Mouse (Mus musculus): ENCODE measurements around the gene Tmco1. TPM values are rescaled to one million over a fixed set of nuclear protein-coding genes. Genes with fewer than 3 reads are reported as not detected.

The Tmco1 gene
- polyA plus RNA-seq, 1 experiment from 2014 or later, result 91.5 TPM

DNA sequence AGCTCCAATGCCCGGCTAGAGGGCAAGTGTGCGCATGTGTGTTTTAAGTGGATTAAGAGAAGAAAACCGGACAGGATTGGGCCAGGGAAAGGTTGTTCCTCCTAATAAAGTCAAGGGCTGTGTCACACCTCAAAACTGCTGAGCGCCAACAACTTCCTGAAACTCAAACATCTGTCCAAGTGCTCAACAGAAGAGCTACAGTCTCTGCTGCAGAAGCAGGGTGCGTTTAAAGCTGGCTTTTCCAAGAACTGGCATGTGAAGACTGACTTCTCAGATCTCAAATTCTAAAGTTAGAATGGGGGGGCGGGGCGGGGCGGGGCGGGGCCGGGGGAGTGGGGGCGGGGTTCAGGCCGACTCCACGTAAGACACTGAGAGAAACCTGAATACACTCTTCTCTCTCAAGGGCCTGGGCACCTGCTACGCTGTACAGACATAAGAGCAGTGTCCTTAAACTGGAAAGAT is 38.8 kb upstream of the Tmco1 start:
- H3K4me2 ChIP-seq, result peak overlapping the region; percentile 61
- ATAC-seq (ENCODE audit: insufficient read depth) (peak; percentile 48), DNase-seq (peak; percentile 47)
- H3K4me1 ChIP-seq (ENCODE audit: insufficient read depth), result peaks cover 43% of the 10 kb centered on the region
- 23% methylated on average over 14 of the region's 14 CpGs for WGBS
- H3K9me3 ChIP-seq (ENCODE audit: low read depth, low read length), result no peaks in the 10 kb centered on the region
- no peak overlapping the region for H3K9ac ChIP-seq
- no peaks in the 10 kb centered on the region for H3K27me3 ChIP-seq (ENCODE audit: insufficient read depth, low read length)
- H3K4me3 ChIP-seq (ENCODE audit: low read depth, low read length), result 0 out of 2 replicates have a peak overlapping the region, but pooled peaks have one; percentile 22
- peak overlapping the region; percentile 86 for H3K27ac ChIP-seq (ENCODE audit: low read depth)
- no peaks in the 10 kb centered on the region for H3K36me3 ChIP-seq (ENCODE audit: insufficient read depth)
- TF ChIP-seq CTCF (IDR thresholded peaks at IDR 0.05; ENCODE audit: low read depth), result no peak

GRCm38 (mm10) chr1:167269856-167270270 is 38.3 kb upstream of the Tmco1 start:
- Histone ChIP-seq H3K4me1 (ENCODE audit: insufficient read depth) (peaks cover 43% of the 10 kb centered on the region), H3K4me2 (peak overlapping the region; percentile 61), H3K4me3 (ENCODE audit: low read depth, low read length) (peak overlapping the region; percentile 22; the same call in 1 of the 2 replicates), H3K36me3 (ENCODE audit: insufficient read depth) (no peaks in the 10 kb centered on the region), H3K9ac (no peak overlapping the region), H3K27me3 (ENCODE audit: insufficient read depth, low read length) (no peaks in the 10 kb centered on the region), H3K27ac (ENCODE audit: low read depth) (peak overlapping the region; percentile 86), H3K9me3 (ENCODE audit: low read depth, low read length) (no peaks in the 10 kb centered on the region)
- peak; percentile 82 for ATAC-seq (ENCODE audit: insufficient read depth)
- peak; percentile 10; the same call in 1 of the 2 replicates for TF ChIP-seq CTCF (IDR thresholded peaks at IDR 0.05; ENCODE audit: low read depth)
- DNase-seq, result peak; percentile 94
- WGBS, result 11% methylated on average over 6 of the region's 6 CpGs

GRCm38 (mm10) chr1:167270342-167271111 is 37.7 kb upstream of the Tmco1 start:
- Histone ChIP-seq H3K9me3 (ENCODE audit: low read depth, low read length) (no peaks in the 10 kb centered on the region), H3K27me3 (ENCODE audit: insufficient read depth, low read length) (no peaks in the 10 kb centered on the region), H3K4me3 (ENCODE audit: low read depth, low read length) (peak overlapping the region; percentile 22), H3K4me2 (peak overlapping the region; percentile 61), H3K9ac (peak overlapping the region; percentile 34), H3K27ac (ENCODE audit: low read depth) (peak overlapping the region; percentile 86), H3K36me3 (ENCODE audit: insufficient read depth) (no peaks in the 10 kb centered on the region), H3K4me1 (ENCODE audit: insufficient read depth) (peaks cover 43% of the 10 kb centered on the region)
- ATAC-seq (ENCODE audit: insufficient read depth), result peak; percentile 71
- 9% methylated on average over 19 of the region's 19 CpGs for WGBS
- TF ChIP-seq CTCF (IDR thresholded peaks at IDR 0.05; ENCODE audit: low read depth), result no peak
- DNase-seq, result peak; percentile 85

DNA sequence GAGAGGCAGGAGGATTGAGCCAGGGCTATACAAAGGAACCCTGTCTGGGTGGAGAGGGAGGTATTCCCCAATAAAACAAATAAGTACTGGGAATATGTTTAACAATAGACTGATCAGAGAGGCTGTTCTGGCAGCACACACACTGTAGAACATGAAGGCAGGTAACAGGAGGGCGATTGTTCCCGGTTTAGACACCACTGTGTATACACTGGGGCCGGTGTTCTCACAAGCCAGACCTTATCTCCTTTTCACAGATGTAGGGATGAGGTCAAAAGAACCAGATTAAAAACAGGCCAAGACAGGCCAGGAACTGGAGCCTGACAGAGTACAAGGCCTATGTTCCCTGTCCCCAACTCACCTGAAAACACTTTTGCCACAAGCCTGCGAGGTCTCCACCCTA is 36.9 kb upstream of the Tmco1 start:
- Histone ChIP-seq H3K4me1 (ENCODE audit: insufficient read depth) (peaks cover 43% of the 10 kb centered on the region), H3K36me3 (ENCODE audit: insufficient read depth) (no peaks in the 10 kb centered on the region), H3K9ac (no peak overlapping the region), H3K9me3 (ENCODE audit: low read depth, low read length) (no peaks in the 10 kb centered on the region), H3K4me3 (ENCODE audit: low read depth, low read length) (no peak overlapping the region), H3K4me2 (peak overlapping the region; percentile 61), H3K27ac (ENCODE audit: low read depth) (peak overlapping the region; percentile 86; the same call in 1 of the 2 replicates), H3K27me3 (ENCODE audit: insufficient read depth, low read length) (no peaks in the 10 kb centered on the region)
- DNase-seq, result no peak
- no peak for TF ChIP-seq CTCF (IDR thresholded peaks at IDR 0.05; ENCODE audit: low read depth)
- ATAC-seq (ENCODE audit: insufficient read depth), result peak; percentile 1; the same call in 1 of the 2 replicates
- 34% methylated on average over 4 of the region's 4 CpGs for WGBS

DNA sequence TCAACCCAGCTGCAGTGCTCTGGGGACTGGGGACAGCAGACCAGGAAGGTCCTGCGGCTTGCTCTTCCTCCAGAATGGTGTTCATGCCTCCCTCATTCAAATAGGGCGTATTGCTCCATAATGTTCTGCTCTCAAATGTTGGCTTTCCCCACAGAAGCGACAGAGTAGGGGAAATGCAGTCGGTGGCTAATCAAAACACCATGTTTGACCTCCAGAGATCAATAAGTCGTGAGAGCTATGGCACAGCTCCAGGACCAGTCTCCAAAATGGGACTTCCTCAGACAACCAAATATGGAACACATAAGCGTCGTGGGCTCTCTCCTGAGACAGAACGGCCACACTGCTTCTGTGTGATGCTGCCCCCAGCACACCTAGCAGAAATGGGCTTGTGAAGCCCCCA is 36.3 kb upstream of the Tmco1 start:
- WGBS, result 24% methylated on average over 8 of the region's 8 CpGs
- H3K27ac ChIP-seq (ENCODE audit: low read depth), result 0 out of 2 replicates have a peak overlapping the region, but pooled peaks have one; percentile 86
- no peaks in the 10 kb centered on the region for H3K9me3 ChIP-seq (ENCODE audit: low read depth, low read length)
- ATAC-seq (ENCODE audit: insufficient read depth) (no peak), DNase-seq (peak; percentile 81)
- H3K4me1 ChIP-seq (ENCODE audit: insufficient read depth), result peaks cover 43% of the 10 kb centered on the region
- H3K4me2 ChIP-seq, result peak overlapping the region; percentile 13; the same call in 1 of the 2 replicates
- no peaks in the 10 kb centered on the region for H3K27me3 ChIP-seq (ENCODE audit: insufficient read depth, low read length)
- TF ChIP-seq CTCF (IDR thresholded peaks at IDR 0.05; ENCODE audit: low read depth), result no peak
- no peaks in the 10 kb centered on the region for H3K36me3 ChIP-seq (ENCODE audit: insufficient read depth)
- H3K9ac ChIP-seq, result no peak overlapping the region
- H3K4me3 ChIP-seq (ENCODE audit: low read depth, low read length), result no peak overlapping the region

- Histone ChIP-seq H3K4me2 (no peak overlapping the region), H3K9me3 (ENCODE audit: low read depth, low read length) (no peaks in the 10 kb centered on the region), H3K36me3 (ENCODE audit: insufficient read depth) (no peaks in the 10 kb centered on the region), H3K4me1 (ENCODE audit: insufficient read depth) (peaks cover 43% of the 10 kb centered on the region), H3K27me3 (ENCODE audit: insufficient read depth, low read length) (no peaks in the 10 kb centered on the region), H3K9ac (no peak overlapping the region), H3K27ac (ENCODE audit: low read depth) (peak overlapping the region; percentile 42; the same call in 1 of the 2 replicates), H3K4me3 (ENCODE audit: low read depth, low read length) (no peak overlapping the region)
- TF ChIP-seq CTCF (IDR thresholded peaks at IDR 0.05; ENCODE audit: low read depth), result no peak
- DNase-seq, result peak; percentile 58
- no peak for ATAC-seq (ENCODE audit: insufficient read depth)
- WGBS, result 42% methylated on average over 14 of the region's 14 CpGs
Measured at GRCm38 (mm10) chr1:167273380-167274163, 34.6 kb upstream of the Tmco1 start.

Data from lung, embryonic 14.5 days (tissue).